Mouse (Mus musculus) CD8-positive naive resting alpha-beta T cell, adult 57 days (primary cell): ENCODE results near the gene Hsdl2. TPM values are rescaled to one million over a fixed set of nuclear protein-coding genes. Genes with fewer than 3 reads are reported as not detected.

Experiments
- total RNA-seq: library from RNA; stranded (reverse); gene quantifications from one replicate; pipeline ENCODE4 v1.2.4, GENCODE M21; 2023

Gene Hsdl2
- 24.3 TPM for total RNA-seq

GRCm38 (mm10) chr4:59581314-59582185, at the start of gene Hsdl2:
TSS of gene Hsdl2 (plus strand) at chr4:59581563.

GRCm38 (mm10) chr4:59549175-59549976, 32.0 kb upstream of the Hsdl2 start, which contains the start of gene Ptbp3:
TSS of gene Ptbp3 (minus strand) at chr4:59549364.

GRCm38 (mm10) chr4:59625998-59626910, 44.9 kb downstream of the Hsdl2 start, which contains the start of gene E130308A19Rik:
TSS of gene E130308A19Rik (plus strand) at chr4:59626211.

Other genes starting within 250 kb of the Hsdl2 start
- gene Susd1, start 142.9 kb upstream of the Hsdl2 start, total RNA-seq, result 7.8 TPM
- gene Ptbp3, start 32.2 kb upstream of the Hsdl2 start, total RNA-seq, result 223 TPM
- 11.3 TPM for gene E130308A19Rik, start 44.6 kb downstream of the Hsdl2 start, total RNA-seq
- 28.0 TPM for gene Inip, start 220.0 kb downstream of the Hsdl2 start, total RNA-seq
- gene Snx30, start 224.3 kb downstream of the Hsdl2 start, total RNA-seq, result 25.1 TPM